Mouse (Mus musculus) MEL (cell line): ENCODE data around the gene H2-Ab1.

ENCODE experiments used
- CTCF ChIP-seq, 3 experiments: IDR thresholded peaks in 2 of 3; conservative IDR thresholded peaks in 1 of 3; 2 replicates each; pipeline ENCODE4 v1.5.1; 2011 to 2012; ENCODE audit warnings: low read length in 3 of 3, low read depth in 2 of 3, mild to moderate bottlenecking in 2 of 3, improper control_type of control experiment in 1 of 3, inconsistent platforms in 1 of 3, mixed read lengths in 1 of 3, moderate library complexity in 1 of 3; ENCODE audit not compliant: control insufficient read depth in 1 of 3, insufficient read depth in 1 of 3, poor library complexity in 1 of 3, severe bottlenecking in 1 of 3
- GATA1 ChIP-seq: IDR thresholded peaks from 2 replicates; pipeline ENCODE4 v1.6.1; 2011; ENCODE audit warnings: low read depth, low read length, improper control_type of control experiment
- POLR2A ChIP-seq, 2 experiments: IDR thresholded peaks; 2 replicates each; pipeline ENCODE4 v1.6.1; 2011 to 2012; ENCODE audit warnings: low read length in 2 of 2, mild to moderate bottlenecking in 2 of 2, control low read depth in 1 of 2, improper control_type of control experiment in 1 of 2, low read depth in 1 of 2, moderate library complexity in 1 of 2; ENCODE audit not compliant: control insufficient read depth in 1 of 2, insufficient read depth in 1 of 2, poor library complexity in 1 of 2
- ZC3H11A ChIP-seq: IDR thresholded peaks from 2 replicates; pipeline ENCODE4 v1.6.1; 2012; ENCODE audit warnings: low read depth, mild to moderate bottlenecking, inconsistent platforms, low read length, improper control_type of control experiment
- ZMIZ1 ChIP-seq: IDR thresholded peaks from 2 replicates; pipeline ENCODE4 v1.6.1; 2012; ENCODE audit warnings: low read depth, mild to moderate bottlenecking, inconsistent platforms, low read length, improper control_type of control experiment, moderate library complexity

- no peak for TF ChIP-seq GATA1
- no peak for TF ChIP-seq POLR2A (IDR thresholded peaks at IDR 0.05; ENCODE audit: control insufficient read depth in 1 of 2, insufficient read depth in 1 of 2, low read depth in 1 of 2, low read length in 2 of 2, poor library complexity in 1 of 2)
- no peak for TF ChIP-seq CTCF (IDR thresholded peaks at IDR 0.05 in 2 of 3, conservative IDR thresholded peaks at IDR 0.05 in 1 of 3; ENCODE audit: control insufficient read depth in 1 of 3, insufficient read depth in 1 of 3, low read depth in 2 of 3, low read length in 3 of 3, poor library complexity in 1 of 3, severe bottlenecking in 1 of 3)
- TF ChIP-seq ZC3H11A = no peak
- no peak for TF ChIP-seq ZMIZ1
Measured at GRCm38 (mm10) chr17:34270230-34270629, 12.7 kb downstream of the H2-Ab1 start.
